Mouse (Mus musculus): ENCODE measurements around the gene Npas2.

GRCm38 (mm10) chr1:39387497-39387896, 194.0 kb downstream of the Npas2 start:
- TF ChIP-seq CTCF (IDR thresholded peaks at IDR 0.05; ENCODE audit: low read depth, low read length) (no peak), GATA1 (IDR thresholded peaks at IDR 0.05; ENCODE audit: borderline replicate concordance, low read length) (no peak), POLR2AphosphoS5 (IDR thresholded peaks at IDR 0.05; ENCODE audit: insufficient replicate concordance, low read depth, low read length) (no peak), TAL1 (conservative IDR thresholded peaks at IDR 0.05; ENCODE audit: low read depth, low read length) (no peak)

Measured in G1E (cell line).